Mouse (Mus musculus): ENCODE data around the gene Capg. TPM values are rescaled to one million over a fixed set of nuclear protein-coding genes. Genes with fewer than 3 reads are reported as not detected.
"Not testable (repeated sequence)": the region's sequence is repeated elsewhere in the genome, so short reads cannot be mapped to it uniquely, and the experiment has no call there.

The Capg gene
- polyA plus RNA-seq, 1 experiment from 2014 or later = 19.7 TPM

DNA sequence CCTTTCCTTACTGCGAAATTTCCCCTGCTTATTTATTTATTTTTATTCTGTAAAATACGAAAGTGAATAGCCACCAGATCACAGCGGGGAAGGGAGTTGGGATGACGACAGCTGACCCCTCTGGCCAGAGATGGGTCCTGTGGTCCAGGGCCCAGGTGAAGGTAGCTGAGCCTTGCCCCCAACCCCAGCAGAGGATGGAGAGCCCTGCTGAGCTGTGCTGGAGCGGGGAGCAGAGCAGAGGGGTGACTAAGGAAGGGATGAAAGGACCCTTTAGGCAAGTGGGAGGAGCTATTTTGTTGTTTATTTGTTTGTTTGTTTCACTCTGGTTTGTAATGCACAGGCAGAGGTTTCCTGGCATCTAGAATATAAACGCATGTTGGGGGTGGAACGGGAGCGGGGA is 24.9 kb upstream of the Capg start:
- Histone ChIP-seq H3K36me3 (no peaks in the 10 kb centered on the region), H3K27ac (no peak overlapping the region), H3K4me3 (no peak overlapping the region), H3K27me3 (replicated peaks) (peaks cover 5% of the 10 kb centered on the region; the same call in 1 of the 2 replicates), H3K9ac (no peak overlapping the region), H3K9me3 (replicated peaks) (no peaks in the 10 kb centered on the region), H3K4me2 (no peak overlapping the region), H3K4me1 (0 out of 2 replicates have a peak, but pooled peaks cover 7% of the 10 kb centered on the region)
- 40% methylated on average over 8 of the region's 8 CpGs for WGBS (ENCODE audit: insufficient replicate concordance)
- no peak for ATAC-seq

- Histone ChIP-seq H3K27ac (no peak overlapping the region), H3K9me3 (replicated peaks) (no peaks in the 10 kb centered on the region), H3K4me2 (no peak overlapping the region), H3K36me3 (no peaks in the 10 kb centered on the region), H3K4me1 (0 out of 2 replicates have a peak, but pooled peaks cover 7% of the 10 kb centered on the region), H3K4me3 (no peak overlapping the region), H3K27me3 (replicated peaks) (peaks cover 5% of the 10 kb centered on the region; the same call in 1 of the 2 replicates), H3K9ac (no peak overlapping the region)
- no peak for ATAC-seq
- 40% methylated on average over 10 of the region's 10 CpGs for WGBS (ENCODE audit: insufficient replicate concordance)
Observed at GRCm38 (mm10) chr6:72519892-72520663, 24.1 kb upstream of the Capg start.

- no peak overlapping the region for H3K9ac ChIP-seq
- H3K4me3 ChIP-seq = no peak overlapping the region
- no peaks in the 10 kb centered on the region for H3K9me3 ChIP-seq (replicated peaks)
- WGBS (ENCODE audit: insufficient replicate concordance) = 72% methylated on average over 5 of the region's 5 CpGs
- H3K4me2 ChIP-seq = no peak overlapping the region
- H3K27me3 ChIP-seq (replicated peaks) = peaks cover 5% of the 10 kb centered on the region; the same call in 1 of the 2 replicates
- no peak for ATAC-seq
- no peak overlapping the region for H3K27ac ChIP-seq
- H3K4me1 ChIP-seq = 0 out of 2 replicates have a peak, but pooled peaks cover 7% of the 10 kb centered on the region
- no peaks in the 10 kb centered on the region for H3K36me3 ChIP-seq
Observed at GRCm38 (mm10) chr6:72520904-72521303, 23.3 kb upstream of the Capg start.

GRCm38 (mm10) chr6:72521607-72522006 is 22.6 kb upstream of the Capg start, which contains the start of gene Sh2d6:
Gene Sh2d6 (minus strand): TSS chr6:72521707.
- Histone ChIP-seq H3K27me3 (replicated peaks) (peaks cover 5% of the 10 kb centered on the region; the same call in 1 of the 2 replicates), H3K4me2 (no peak within 1 kb of the TSS), H3K9me3 (replicated peaks) (no peaks in the 10 kb centered on the region), H3K36me3 (no peaks in the 10 kb centered on the region), H3K27ac (no peak within 1 kb of the TSS), H3K4me3 (no peak within 1 kb of the TSS), H3K9ac (no peak within 1 kb of the TSS), H3K4me1 (0 out of 2 replicates have a peak, but pooled peaks cover 7% of the 10 kb centered on the region)
- ATAC-seq = no peak
- WGBS (ENCODE audit: insufficient replicate concordance) = 75% methylated on average over 5 of the region's 5 CpGs

DNA sequence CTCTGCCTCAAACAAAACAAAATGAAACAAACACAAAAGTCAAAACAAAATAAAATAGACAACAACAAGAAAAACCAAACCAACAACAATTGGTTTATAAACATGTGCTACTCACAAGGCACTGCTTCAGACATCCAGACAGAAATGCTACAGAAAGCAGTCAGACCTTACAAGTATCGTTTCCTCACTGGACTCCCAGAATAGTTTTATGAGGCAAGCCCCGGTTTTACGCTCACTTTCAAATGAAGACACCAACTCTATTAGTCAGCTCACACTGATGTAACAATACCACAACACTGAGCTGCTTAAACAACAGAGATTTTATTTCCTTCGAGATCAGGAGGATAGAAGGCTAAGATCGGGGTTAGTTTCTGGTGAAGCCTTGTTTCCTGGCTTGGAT is 21.9 kb upstream of the Capg start:
- Histone ChIP-seq H3K9ac (no peak overlapping the region), H3K4me1 (0 out of 2 replicates have a peak, but pooled peaks cover 7% of the 10 kb centered on the region), H3K4me3 (no peak overlapping the region), H3K36me3 (no peaks in the 10 kb centered on the region), H3K9me3 (replicated peaks) (no peaks in the 10 kb centered on the region), H3K27me3 (replicated peaks) (peaks cover 5% of the 10 kb centered on the region; the same call in 1 of the 2 replicates), H3K4me2 (no peak overlapping the region), H3K27ac (no peak overlapping the region)
- 74% methylated on average over 5 of the region's 5 CpGs for WGBS (ENCODE audit: insufficient replicate concordance)
- no peak for ATAC-seq

- no peaks in the 10 kb centered on the region for H3K36me3 ChIP-seq
- 64% methylated on average over 4 of the region's 4 CpGs for WGBS (ENCODE audit: insufficient replicate concordance)
- peaks cover 5% of the 10 kb centered on the region; the same call in 1 of the 2 replicates for H3K27me3 ChIP-seq (replicated peaks)
- 0 out of 2 replicates have a peak, but pooled peaks cover 7% of the 10 kb centered on the region for H3K4me1 ChIP-seq
- H3K9me3 ChIP-seq (replicated peaks) = no peaks in the 10 kb centered on the region
- H3K27ac ChIP-seq = no peak overlapping the region
- ATAC-seq = no peak
- no peak overlapping the region for H3K4me2 ChIP-seq
- H3K4me3 ChIP-seq = no peak overlapping the region
- H3K9ac ChIP-seq = no peak overlapping the region
Observed at GRCm38 (mm10) chr6:72523222-72523621, 21.0 kb upstream of the Capg start.

DNA sequence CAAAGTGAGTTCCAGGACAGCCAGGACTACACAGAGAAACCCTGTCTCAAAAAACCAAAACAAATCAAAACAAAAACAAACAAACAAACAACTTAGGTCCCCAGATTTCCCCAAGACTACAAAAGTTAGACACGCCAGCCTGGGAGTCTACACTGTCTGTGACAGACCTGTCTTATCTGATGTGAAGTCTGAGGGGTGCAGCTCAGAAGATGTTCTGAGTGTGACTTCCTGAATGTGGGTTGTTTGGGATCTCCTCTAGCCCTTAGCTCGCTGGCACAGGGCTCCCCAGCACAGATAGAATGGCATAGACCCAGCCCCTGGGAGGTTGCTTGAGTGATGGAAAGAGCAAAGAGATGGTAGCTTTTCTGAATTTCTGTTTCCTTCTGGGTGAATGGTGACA is 20.0 kb upstream of the Capg start:
- H3K9me3 ChIP-seq (replicated peaks) = no peaks in the 10 kb centered on the region
- peaks cover 5% of the 10 kb centered on the region; the same call in 1 of the 2 replicates for H3K27me3 ChIP-seq (replicated peaks)
- ATAC-seq = no peak
- 0 out of 2 replicates have a peak, but pooled peaks cover 7% of the 10 kb centered on the region for H3K4me1 ChIP-seq
- no peak overlapping the region for H3K4me3 ChIP-seq
- no peak overlapping the region for H3K9ac ChIP-seq
- 33% methylated on average over 2 of the region's 2 CpGs for WGBS (ENCODE audit: insufficient replicate concordance)
- H3K27ac ChIP-seq = no peak overlapping the region
- no peak overlapping the region for H3K4me2 ChIP-seq
- H3K36me3 ChIP-seq = no peaks in the 10 kb centered on the region

DNA sequence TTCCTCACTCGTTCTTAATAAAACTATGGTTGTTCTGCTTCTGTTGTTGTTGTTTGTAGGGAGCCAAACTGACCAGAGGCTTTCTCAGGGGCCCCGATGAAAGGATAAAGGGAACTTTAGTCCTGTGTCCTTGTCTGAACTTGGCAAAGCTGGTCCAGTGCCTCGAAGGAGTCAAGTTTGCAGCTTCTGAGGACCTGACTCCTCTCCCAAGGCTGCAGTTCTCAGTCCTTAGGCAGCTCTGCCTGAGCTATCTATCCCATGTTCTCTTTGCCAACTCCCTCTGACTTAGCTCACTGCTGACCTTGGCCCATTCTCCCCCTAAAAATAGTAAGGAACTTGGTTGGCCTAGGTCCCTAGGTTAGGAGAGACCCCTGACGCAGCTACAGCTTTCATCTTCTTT is 17.1 kb upstream of the Capg start:
- ATAC-seq = no peak
- WGBS (ENCODE audit: insufficient replicate concordance) = 68% methylated on average over 4 of the region's 4 CpGs
- no peak overlapping the region for H3K4me3 ChIP-seq

GRCm38 (mm10) chr6:72528410-72529151 is 15.6 kb upstream of the Capg start:
- ATAC-seq = no peak

More for the DNA sequence above, 17.1 kb upstream of the Capg start:
- 0 out of 2 replicates have a peak, but pooled peaks cover 3% of the 10 kb centered on the region for H3K4me1 ChIP-seq
- H3K27me3 ChIP-seq (replicated peaks) = no peaks in the 10 kb centered on the region
- no peak overlapping the region for H3K27ac ChIP-seq
- H3K9ac ChIP-seq = no peak overlapping the region
- no peak overlapping the region for H3K4me2 ChIP-seq
- H3K9me3 ChIP-seq (replicated peaks) = no peaks in the 10 kb centered on the region
- no peaks in the 10 kb centered on the region for H3K36me3 ChIP-seq

GRCm38 (mm10) chr6:72532580-72532979 is 11.6 kb upstream of the Capg start:
- Histone ChIP-seq H3K4me2 (no peak overlapping the region), H3K4me3 (no peak overlapping the region), H3K36me3 (no peaks in the 10 kb centered on the region), H3K27ac (no peak overlapping the region), H3K9me3 (replicated peaks) (no peaks in the 10 kb centered on the region), H3K27me3 (replicated peaks) (no peaks in the 10 kb centered on the region), H3K4me1 (peaks cover 17% of the 10 kb centered on the region), H3K9ac (no peak overlapping the region)
- ATAC-seq = no peak
- WGBS (ENCODE audit: insufficient replicate concordance) = 60% methylated on average over 4 of the region's 4 CpGs

More at GRCm38 (mm10) chr6:72528410-72529151, 15.6 kb upstream of the Capg start:
- H3K27ac ChIP-seq = no peak overlapping the region
- no peak overlapping the region for H3K4me2 ChIP-seq
- no peak overlapping the region for H3K4me3 ChIP-seq
- WGBS (ENCODE audit: insufficient replicate concordance) = 67% methylated on average over 10 of the region's 10 CpGs
- no peaks in the 10 kb centered on the region for H3K27me3 ChIP-seq (replicated peaks)
- no peaks in the 10 kb centered on the region for H3K36me3 ChIP-seq
- no peak overlapping the region for H3K9ac ChIP-seq
- H3K9me3 ChIP-seq (replicated peaks) = no peaks in the 10 kb centered on the region
- H3K4me1 ChIP-seq = no peaks in the 10 kb centered on the region

DNA sequence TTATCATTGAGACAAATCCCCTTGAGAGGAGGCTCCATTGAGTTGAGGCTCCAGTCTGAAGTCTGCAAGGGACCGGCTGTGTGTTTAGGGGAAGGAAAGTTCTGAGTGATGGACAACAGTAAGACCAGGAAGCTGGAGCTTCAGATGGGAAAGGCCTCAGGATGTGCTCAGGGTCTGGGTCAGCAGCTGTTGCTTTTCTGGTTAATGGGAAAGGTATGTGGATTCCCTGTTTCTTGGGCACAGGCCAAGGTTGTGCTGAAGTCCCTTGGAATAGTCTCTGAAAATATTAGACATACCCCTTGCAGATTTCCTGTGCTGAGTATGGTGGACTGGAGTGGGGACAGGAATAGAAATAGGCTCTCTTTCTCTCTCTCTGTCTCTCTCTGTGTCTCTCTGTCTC is 10.6 kb upstream of the Capg start:
- not testable (repeated sequence) for H3K9ac ChIP-seq; H3K9me3 ChIP-seq (replicated peaks); H3K4me2 ChIP-seq; H3K4me3 ChIP-seq; H3K36me3 ChIP-seq; H3K27me3 ChIP-seq (replicated peaks); H3K27ac ChIP-seq; ATAC-seq
- peaks cover 24% of the 10 kb centered on the region for H3K4me1 ChIP-seq
- WGBS (ENCODE audit: insufficient replicate concordance) = 57% methylated on average over 1 of the region's 1 CpGs

Measured in liver, embryonic 12.5 days (tissue).